Mouse (Mus musculus) embryonic facial prominence, embryonic 15.5 days (tissue): ENCODE results near the gene Hps5. TPM values are rescaled to one million over a fixed set of nuclear protein-coding genes. Genes with fewer than 3 reads are reported as not detected.
A peak's percentile ranks its signal among the peaks of the same experiment; 100 is the strongest.
"Not testable (repeated sequence)": the region's sequence is repeated elsewhere in the genome, so short reads cannot be mapped to it uniquely, and the experiment has no call there.

Source experiments
- ATAC-seq: fragments of 200-750 bp; cut with Nextera tagmentation; 2 replicates; pipeline ENCODE4 v1.8.0; 2017; ENCODE audit warnings: low read depth, moderate TSS enrichment; ENCODE audit not compliant: insufficient number of reproducible peaks, low FRiP score, low TSS enrichment
- H3K27ac ChIP-seq: fragments of 300-500 bp; sonication (generic); replicated peaks from 2 replicates; pipeline ENCODE4 v1.5.1; 2015; ENCODE audit warnings: mild to moderate bottlenecking, inconsistent platforms
- H3K27me3 ChIP-seq: fragments of 300-500 bp; sonication (generic); 2 replicates; pipeline ENCODE4 v1.6.1; 2015; ENCODE audit warnings: inconsistent platforms
- H3K36me3 ChIP-seq: fragments of 300-500 bp; sonication (generic); 2 replicates; pipeline ENCODE4 v1.6.1; 2015; ENCODE audit warnings: mild to moderate bottlenecking, inconsistent platforms
- H3K4me1 ChIP-seq: fragments of 300-500 bp; sonication (generic); 2 replicates; pipeline ENCODE4 v1.6.1; 2015; ENCODE audit warnings: inconsistent platforms
- H3K4me2 ChIP-seq: fragments of 300-500 bp; sonication (generic); replicated peaks from 2 replicates; pipeline ENCODE4 v1.6.1; 2015; ENCODE audit warnings: mild to moderate bottlenecking, inconsistent platforms
- H3K4me3 ChIP-seq: fragments of 300-500 bp; sonication (generic); replicated peaks from 2 replicates; pipeline ENCODE4 v1.5.1; 2015; ENCODE audit warnings: mild to moderate bottlenecking, inconsistent platforms
- H3K9ac ChIP-seq: fragments of 300-500 bp; sonication (generic); 2 replicates; pipeline ENCODE4 v1.6.1; 2015; ENCODE audit warnings: inconsistent platforms
- H3K9me3 ChIP-seq: fragments of 300-500 bp; sonication (generic); replicated peaks from 2 replicates; pipeline ENCODE4 v1.6.1; 2016; ENCODE audit warnings: inconsistent platforms
- WGBS: fragments of 180-500 bp; shearing (Covaris S2); methylation state at CpG from one replicate; pipeline ENCODE4 v1.1.7; 2015; 5-methylcytosine and 5-hydroxymethylcytosine counted together
- polyA plus RNA-seq: library from polyadenylated mRNA; unstranded; fragments of >200 nt; fragmentation: Nextera tagmentation; extraction: Ambion mirVana; gene quantifications from 2 replicates; pipeline ENCODE4 v1.2.1, GENCODE M21; 2015

Hps5 gene
- polyA plus RNA-seq, 1 experiment from 2014 or later, result 23.4 TPM

- peaks cover 24% of the 10 kb centered on the region for H3K4me1 ChIP-seq
These were observed 41.2 kb upstream of the Hps5 start for GRCm38 (mm10) chr7:46837073-46837472.

GRCm38 (mm10) chr7:46836357-46836756, 40.5 kb upstream of the Hps5 start:
- peaks cover 24% of the 10 kb centered on the region for H3K4me1 ChIP-seq
- H3K4me2 ChIP-seq, result no peak overlapping the region
- H3K36me3 ChIP-seq, result no peaks in the 10 kb centered on the region
- no peaks in the 10 kb centered on the region for H3K27me3 ChIP-seq
- H3K9me3 ChIP-seq, result no peaks in the 10 kb centered on the region
- H3K9ac ChIP-seq, result no peak overlapping the region
- H3K4me3 ChIP-seq, result no peak overlapping the region
- no peak for ATAC-seq
- H3K27ac ChIP-seq, result no peak overlapping the region
- 86% methylated on average over 5 of the region's 5 CpGs for WGBS

More at GRCm38 (mm10) chr7:46837073-46837472, 41.2 kb upstream of the Hps5 start:
- ATAC-seq, result no peak
- H3K27me3 ChIP-seq, result no peaks in the 10 kb centered on the region
- no peak overlapping the region for H3K27ac ChIP-seq
- no peak overlapping the region for H3K4me2 ChIP-seq
- H3K9me3 ChIP-seq, result no peaks in the 10 kb centered on the region
- H3K36me3 ChIP-seq, result no peaks in the 10 kb centered on the region
- H3K9ac ChIP-seq, result no peak overlapping the region
- no peak overlapping the region for H3K4me3 ChIP-seq
- WGBS, result 54% methylated on average over 5 of the region's 5 CpGs

- H3K4me2 ChIP-seq, result no peak overlapping the region
- H3K27me3 ChIP-seq, result no peaks in the 10 kb centered on the region
- H3K9me3 ChIP-seq, result no peaks in the 10 kb centered on the region
- no peak overlapping the region for H3K4me3 ChIP-seq
- H3K9ac ChIP-seq, result no peak overlapping the region
- WGBS, result 30% methylated on average over 14 of the region's 14 CpGs
- peaks cover 21% of the 10 kb centered on the region for H3K4me1 ChIP-seq
- H3K36me3 ChIP-seq, result no peaks in the 10 kb centered on the region
- H3K27ac ChIP-seq, result no peak overlapping the region
- ATAC-seq, result no peak
These were observed 39.2 kb upstream of the Hps5 start for GRCm38 (mm10) chr7:46834994-46835610.

- no peak overlapping the region for H3K4me2 ChIP-seq
- H3K27ac ChIP-seq, result no peak overlapping the region
- H3K4me1 ChIP-seq, result peaks cover 12% of the 10 kb centered on the region
- no peaks in the 10 kb centered on the region for H3K36me3 ChIP-seq
- WGBS, result 82% methylated on average over 7 of the region's 7 CpGs
- ATAC-seq, result no peak
- no peak overlapping the region for H3K4me3 ChIP-seq
- H3K27me3 ChIP-seq, result no peaks in the 10 kb centered on the region
- H3K9ac ChIP-seq, result no peak overlapping the region
- no peaks in the 10 kb centered on the region for H3K9me3 ChIP-seq
These were observed 37.9 kb upstream of the Hps5 start for GRCm38 (mm10) chr7:46833670-46834255.

GRCm38 (mm10) chr7:46833266-46833665, 37.4 kb upstream of the Hps5 start:
- no peak overlapping the region for H3K9ac ChIP-seq
- H3K27me3 ChIP-seq, result no peaks in the 10 kb centered on the region
- H3K4me2 ChIP-seq, result no peak overlapping the region
- ATAC-seq, result 0 out of 2 replicates have a peak, but pooled peaks have one; percentile 45
- no peaks in the 10 kb centered on the region for H3K9me3 ChIP-seq
- 69% methylated on average over 6 of the region's 6 CpGs for WGBS
- H3K4me3 ChIP-seq, result no peak overlapping the region
- no peak overlapping the region for H3K27ac ChIP-seq
- peaks cover 7% of the 10 kb centered on the region for H3K4me1 ChIP-seq
- no peaks in the 10 kb centered on the region for H3K36me3 ChIP-seq

GRCm38 (mm10) chr7:46832112-46832810, 36.4 kb upstream of the Hps5 start:
- H3K9me3 ChIP-seq, H3K4me1 ChIP-seq, H3K36me3 ChIP-seq, ATAC-seq, H3K27ac ChIP-seq, H3K9ac ChIP-seq, H3K4me3 ChIP-seq, H3K4me2 ChIP-seq, H3K27me3 ChIP-seq: not testable (repeated sequence)
- 90% methylated on average over 11 of the region's 11 CpGs for WGBS

- no peak for ATAC-seq
- H3K4me2 ChIP-seq, result no peak overlapping the region
- no peak overlapping the region for H3K4me3 ChIP-seq
- no peaks in the 10 kb centered on the region for H3K4me1 ChIP-seq
- H3K9ac ChIP-seq, result no peak overlapping the region
- H3K36me3 ChIP-seq, result no peaks in the 10 kb centered on the region
- H3K9me3 ChIP-seq, result no peaks in the 10 kb centered on the region
- no peaks in the 10 kb centered on the region for H3K27me3 ChIP-seq
- no peak overlapping the region for H3K27ac ChIP-seq
- WGBS, result 72% methylated on average over 8 of the region's 8 CpGs
These were observed 35.8 kb upstream of the Hps5 start for GRCm38 (mm10) chr7:46831693-46832092.

GRCm38 (mm10) chr7:46830799-46831590, 35.1 kb upstream of the Hps5 start:
- Histone ChIP-seq H3K27me3 (no peaks in the 10 kb centered on the region), H3K36me3 (no peaks in the 10 kb centered on the region), H3K27ac (no peak overlapping the region), H3K4me3 (no peak overlapping the region), H3K4me1 (no peaks in the 10 kb centered on the region), H3K9me3 (no peaks in the 10 kb centered on the region), H3K4me2 (no peak overlapping the region), H3K9ac (no peak overlapping the region)
- no peak for ATAC-seq
- WGBS, result 56% methylated on average over 13 of the region's 13 CpGs

GRCm38 (mm10) chr7:46829911-46830310, 34.0 kb upstream of the Hps5 start:
- Histone ChIP-seq H3K36me3 (no peaks in the 10 kb centered on the region), H3K27ac (no peak overlapping the region), H3K4me1 (no peaks in the 10 kb centered on the region), H3K4me3 (no peak overlapping the region), H3K27me3 (no peaks in the 10 kb centered on the region), H3K4me2 (no peak overlapping the region), H3K9ac (no peak overlapping the region), H3K9me3 (no peaks in the 10 kb centered on the region)
- no peak for ATAC-seq
- 84% methylated on average over 12 of the region's 12 CpGs for WGBS

- H3K4me2 ChIP-seq, result no peak overlapping the region
- H3K9ac ChIP-seq, result no peak overlapping the region
These were observed 31.9 kb upstream of the Hps5 start for GRCm38 (mm10) chr7:46827803-46828184.

More at GRCm38 (mm10) chr7:46827803-46828184, 31.9 kb upstream of the Hps5 start:
- Histone ChIP-seq H3K27me3 (no peaks in the 10 kb centered on the region), H3K36me3 (peaks cover 15% of the 10 kb centered on the region), H3K4me3 (no peak overlapping the region), H3K9me3 (no peaks in the 10 kb centered on the region), H3K4me1 (no peaks in the 10 kb centered on the region), H3K27ac (no peak overlapping the region)
- no peak for ATAC-seq
- 88% methylated on average over 2 of the region's 2 CpGs for WGBS
